Mouse (Mus musculus) spleen, adult 2 months (tissue): Measurements from ENCODE around the gene Nxpe4.
"Not testable (repeated sequence)": the region's sequence is repeated elsewhere in the genome, so short reads cannot be mapped to it uniquely, and the experiment has no call there.

ENCODE experiments used
- CTCF ChIP-seq: fragments of 200-500 bp; IDR thresholded peaks from 2 replicates; pipeline ENCODE4 v1.5.1; 2011; ENCODE audit warnings: mild to moderate bottlenecking, inconsistent platforms; ENCODE audit not compliant: insufficient read depth, insufficient read length, insufficient replicate concordance; ENCODE audit errors: extremely low read depth
- POLR2A ChIP-seq: fragments of 200-500 bp; IDR thresholded peaks from 2 replicates; pipeline ENCODE4 v1.6.1; 2011; ENCODE audit warnings: low read depth, low read length, inconsistent platforms

DNA sequence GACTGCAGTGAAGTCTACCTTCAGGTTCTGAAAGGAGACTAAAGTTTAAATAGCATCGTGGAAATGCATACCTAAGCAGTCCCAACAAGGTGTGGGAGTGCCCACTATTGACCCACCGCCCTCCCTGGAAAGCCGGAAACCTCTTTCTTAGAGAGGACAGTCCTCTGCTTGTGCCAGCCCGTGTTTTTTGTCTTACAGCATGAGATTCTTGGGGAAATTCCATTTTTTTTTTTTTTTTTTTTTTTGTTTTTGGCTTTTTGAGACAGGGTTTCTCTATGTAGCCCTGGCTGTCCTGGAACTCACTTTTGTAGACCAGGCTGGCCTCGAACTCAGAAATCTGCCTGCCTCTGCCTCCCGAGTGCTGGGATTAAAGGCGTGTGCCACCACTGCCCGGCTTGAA is 255.5 kb downstream of the Nxpe4 start:
- TF ChIP-seq POLR2A, CTCF: not testable (repeated sequence)
